Mouse (Mus musculus): ENCODE measurements around the gene Sept7. TPM values are rescaled to one million over a fixed set of nuclear protein-coding genes. Genes with fewer than 3 reads are reported as not detected.

The Sept7 gene
- total RNA-seq, 2 experiments from 2014 or later = 381 to 384 TPM

- intact Hi-C loops (cut with DNase I) = no loop called here
- DNase-seq (ENCODE audit: low spot score in 2 of 2) = no peak
Measured at GRCm38 (mm10) chr9:25340412-25340811, 88.2 kb downstream of the Sept7 start.

GRCm38 (mm10) chr9:25353775-25354174 lies 101.5 kb downstream of the Sept7 start:
- no peak for DNase-seq (ENCODE audit: low spot score in 2 of 2)
- intact Hi-C loops (cut with DNase I) = no loop called here

GRCm38 (mm10) chr9:25355806-25356205 lies 103.6 kb downstream of the Sept7 start:
- peak; percentile 16 to 20 for DNase-seq (ENCODE audit: low spot score in 2 of 2)
- intact Hi-C loops (cut with DNase I) = no loop called here

- DNase-seq (ENCODE audit: low spot score in 2 of 2) = no peak
- intact Hi-C loops (cut with DNase I) = no loop called here
Measured at GRCm38 (mm10) chr9:25357589-25357988, 105.3 kb downstream of the Sept7 start.

- intact Hi-C loops (cut with DNase I) = no loop called here
- no peak for DNase-seq (ENCODE audit: low spot score in 2 of 2)
Measured at GRCm38 (mm10) chr9:25358018-25358417, 105.8 kb downstream of the Sept7 start.

Other genes with a start within 250 kb of the Sept7 start
- not detected for gene Gm10181, start 163.0 kb upstream of the Sept7 start, total RNA-seq (2021)
- 10 to 100 TPM; 53.5 to 53.8 TPM for gene Herpud2, start 100.6 kb upstream of the Sept7 start, total RNA-seq (2021)
- 10 to 100 TPM; 21.7 to 21.9 TPM for gene Eepd1, start 229.1 kb downstream of the Sept7 start, total RNA-seq (2021)